Mouse (Mus musculus): ENCODE results near the gene Vamp5. TPM values are rescaled to one million over a fixed set of nuclear protein-coding genes. Genes with fewer than 3 reads are reported as not detected.

The Vamp5 gene
- total and polyA plus RNA-seq, 3 experiments = 0.50 to 2.5 (median 0.90) TPM

DNA sequence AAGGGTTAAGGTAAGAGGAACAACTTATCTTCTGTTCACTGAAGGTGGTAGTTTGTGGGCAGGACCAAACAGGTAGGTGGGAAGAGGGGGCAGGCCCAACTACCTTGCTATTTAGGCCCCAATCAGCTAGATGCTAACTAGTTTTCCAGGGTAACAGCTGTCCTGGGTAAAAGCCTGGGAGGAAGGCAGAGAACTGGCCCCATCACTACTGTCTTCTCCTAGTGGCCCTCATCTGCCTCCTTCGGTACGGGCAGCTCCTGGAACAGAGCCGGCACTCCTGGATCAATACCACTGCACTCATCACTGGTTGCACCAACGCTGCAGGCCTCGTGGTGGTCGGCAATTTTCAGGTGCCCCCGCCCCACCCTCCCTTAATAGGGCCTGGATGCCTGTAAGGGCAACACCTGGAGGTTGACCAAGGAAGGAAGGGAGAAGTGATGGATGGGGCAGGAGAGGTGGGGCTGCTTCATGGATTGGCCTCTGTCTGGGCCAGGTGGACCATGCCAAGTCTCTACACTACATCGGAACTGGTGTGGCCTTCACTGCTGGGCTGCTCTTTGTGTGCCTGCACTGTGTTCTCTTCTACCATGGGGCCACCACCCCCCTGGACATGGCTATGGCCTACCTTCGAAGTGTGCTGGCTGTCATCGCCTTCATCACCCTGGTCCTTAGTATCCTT, 22.0 kb downstream of the Vamp5 start:
- H3K4me2 ChIP-seq (ENCODE audit: insufficient read depth, low read depth, poor library complexity, severe bottlenecking) = no peak overlapping the region
- TF ChIP-seq ETS1 (conservative IDR thresholded peaks at IDR 0.05; ENCODE audit: low read depth, low read length) = no peak
- TF ChIP-seq USF2 (conservative IDR thresholded peaks at IDR 0.05; ENCODE audit: low read depth, low read length) = no peak
- TF ChIP-seq SMC3 (IDR thresholded peaks at IDR 0.05; ENCODE audit: low read depth, low read length) = no peak
- no peak for TF ChIP-seq ZKSCAN1 (IDR thresholded peaks at IDR 0.05; ENCODE audit: borderline replicate concordance, low read depth, low read length)
- H3K4me1 ChIP-seq (ENCODE audit: control insufficient read depth in 1 of 2, insufficient read depth in 2 of 2) = peaks cover 3 to 18% of the 10 kb centered on the region in 2 experiments; a peak in 3 of 4 replicates
- H3K9me3 ChIP-seq (replicated peaks; ENCODE audit: low read length) = peaks cover 7% of the 10 kb centered on the region
- no peak overlapping the region for H3K9ac ChIP-seq (ENCODE audit: insufficient read depth, low read depth)
- H3K27me3 ChIP-seq (replicated peaks) = no peaks in the 10 kb centered on the region
- H3K4me3 ChIP-seq (replicated peaks in 1 of 3; ENCODE audit: low read depth in 2 of 3, low read length in 2 of 3, poor library complexity in 1 of 3) = no peak overlapping the region
- no peak for DNase-seq (ENCODE audit: extremely low read depth)
- H3K36me3 ChIP-seq (replicated peaks in 1 of 2; ENCODE audit: control insufficient read depth in 1 of 2, insufficient read depth in 1 of 2, low read length in 1 of 2) = peaks cover 45 to 78% of the 10 kb centered on the region in 2 experiments
- peaks cover 15% of the 10 kb centered on the region for H3K79me2 ChIP-seq (replicated peaks; ENCODE audit: control insufficient read depth, extremely low read depth, insufficient read depth, poor library complexity, severe bottlenecking)
- dilution Hi-C loops (cut with MboI; ENCODE audit: extremely low pct_ligation_motif_present, extremely low pct_unique_long_range_greater_than_20kb, low sequenced_read_pairs) (no loop called here), in situ Hi-C loops (cut with MboI; ENCODE audit: low pct_ligation_motif_present, low pct_unique_long_range_greater_than_20kb, low sequenced_read_pairs) (no loop called here)
- H3K27ac ChIP-seq (ENCODE audit: insufficient read depth, low read depth) = no peak overlapping the region

- no peak for DNase-seq (ENCODE audit: extremely low read depth)
Observed at GRCm38 (mm10) chr6:72357164-72358079, 22.8 kb downstream of the Vamp5 start.

GRCm38 (mm10) chr6:72356001-72356532, 24.2 kb downstream of the Vamp5 start:
- peaks cover 7% of the 10 kb centered on the region for H3K9me3 ChIP-seq (replicated peaks; ENCODE audit: low read length)
- H3K9ac ChIP-seq (ENCODE audit: insufficient read depth, low read depth) = no peak overlapping the region
- no peak overlapping the region for H3K4me3 ChIP-seq (replicated peaks in 1 of 3; ENCODE audit: low read depth in 2 of 3, low read length in 2 of 3, poor library complexity in 1 of 3)
- H3K79me2 ChIP-seq (replicated peaks; ENCODE audit: control insufficient read depth, extremely low read depth, insufficient read depth, poor library complexity, severe bottlenecking) = peaks cover 8% of the 10 kb centered on the region
- no peak overlapping the region for H3K27ac ChIP-seq (ENCODE audit: insufficient read depth, low read depth)
- no peaks in the 10 kb centered on the region for H3K27me3 ChIP-seq (replicated peaks)
- in situ Hi-C loops (cut with MboI; ENCODE audit: low pct_ligation_motif_present, low pct_unique_long_range_greater_than_20kb, low sequenced_read_pairs) = no loop called here
- peaks cover 4 to 31% of the 10 kb centered on the region in 2 experiments; a peak in 3 of 4 replicates for H3K4me1 ChIP-seq (ENCODE audit: control insufficient read depth in 1 of 2, insufficient read depth in 2 of 2)
- H3K36me3 ChIP-seq (replicated peaks in 1 of 2; ENCODE audit: control insufficient read depth in 1 of 2, insufficient read depth in 1 of 2, low read length in 1 of 2) = peaks cover 45 to 90% of the 10 kb centered on the region in 2 experiments
- dilution Hi-C loops (cut with MboI; ENCODE audit: extremely low pct_ligation_motif_present, extremely low pct_unique_long_range_greater_than_20kb, low sequenced_read_pairs) = no loop called here
- TF ChIP-seq TBP (conservative IDR thresholded peaks at IDR 0.05; ENCODE audit: low read depth, low read length) (no peak), NELFE (IDR thresholded peaks at IDR 0.05; ENCODE audit: low read depth, low read length) (no peak), JUN (IDR thresholded peaks at IDR 0.05; ENCODE audit: insufficient read depth, low read depth, low read length) (no peak), USF1 (IDR thresholded peaks at IDR 0.05; ENCODE audit: low read depth, low read length) (no peak), SIN3A (IDR thresholded peaks at IDR 0.05; ENCODE audit: low read length) (no peak), JUND (conservative IDR thresholded peaks at IDR 0.05; ENCODE audit: low read depth, low read length) (no peak), ZKSCAN1 (IDR thresholded peaks at IDR 0.05; ENCODE audit: borderline replicate concordance, low read depth, low read length) (no peak), CHD2 (IDR thresholded peaks at IDR 0.05; ENCODE audit: low read length) (no peak)
- H3K4me2 ChIP-seq (ENCODE audit: insufficient read depth, low read depth, poor library complexity, severe bottlenecking) = no peak overlapping the region
- no peak for DNase-seq (ENCODE audit: extremely low read depth)

More at GRCm38 (mm10) chr6:72357164-72358079, 22.8 kb downstream of the Vamp5 start:
- H3K27ac ChIP-seq (ENCODE audit: insufficient read depth, low read depth) = no peak overlapping the region
- H3K79me2 ChIP-seq (replicated peaks; ENCODE audit: control insufficient read depth, extremely low read depth, insufficient read depth, poor library complexity, severe bottlenecking) = peaks cover 15% of the 10 kb centered on the region
- H3K4me3 ChIP-seq (replicated peaks in 1 of 3; ENCODE audit: low read depth in 2 of 3, low read length in 2 of 3, poor library complexity in 1 of 3) = no peak overlapping the region
- H3K4me1 ChIP-seq (ENCODE audit: control insufficient read depth in 1 of 2, insufficient read depth in 2 of 2) = peaks cover 6 to 25% of the 10 kb centered on the region in 2 experiments; a peak in 3 of 4 replicates
- no peaks in the 10 kb centered on the region for H3K27me3 ChIP-seq (replicated peaks)
- H3K9ac ChIP-seq (ENCODE audit: insufficient read depth, low read depth) = no peak overlapping the region
- H3K4me2 ChIP-seq (ENCODE audit: insufficient read depth, low read depth, poor library complexity, severe bottlenecking) = no peak overlapping the region
- dilution Hi-C loops (cut with MboI; ENCODE audit: extremely low pct_ligation_motif_present, extremely low pct_unique_long_range_greater_than_20kb, low sequenced_read_pairs) (no loop called here), in situ Hi-C loops (cut with MboI; ENCODE audit: low pct_ligation_motif_present, low pct_unique_long_range_greater_than_20kb, low sequenced_read_pairs) (no loop called here)
- H3K9me3 ChIP-seq (replicated peaks; ENCODE audit: low read length) = peaks cover 7% of the 10 kb centered on the region
- TF ChIP-seq SMC3 (IDR thresholded peaks at IDR 0.05; ENCODE audit: low read depth, low read length) (no peak), NRF1 (IDR thresholded peaks at IDR 0.05; ENCODE audit: low read depth, low read length) (no peak), E2F4 (IDR thresholded peaks at IDR 0.05; ENCODE audit: insufficient replicate concordance, low read depth, low read length) (no peak)
- peaks cover 45 to 82% of the 10 kb centered on the region in 2 experiments for H3K36me3 ChIP-seq (replicated peaks in 1 of 2; ENCODE audit: control insufficient read depth in 1 of 2, insufficient read depth in 1 of 2, low read length in 1 of 2)
